Mouse (Mus musculus): ENCODE measurements around the gene Edem2.
A peak's percentile ranks its signal among the peaks of the same experiment; 100 is the strongest.
"Not testable (repeated sequence)": the region's sequence is repeated elsewhere in the genome, so short reads cannot be mapped to it uniquely, and the experiment has no call there.

Edem2 gene

DNA sequence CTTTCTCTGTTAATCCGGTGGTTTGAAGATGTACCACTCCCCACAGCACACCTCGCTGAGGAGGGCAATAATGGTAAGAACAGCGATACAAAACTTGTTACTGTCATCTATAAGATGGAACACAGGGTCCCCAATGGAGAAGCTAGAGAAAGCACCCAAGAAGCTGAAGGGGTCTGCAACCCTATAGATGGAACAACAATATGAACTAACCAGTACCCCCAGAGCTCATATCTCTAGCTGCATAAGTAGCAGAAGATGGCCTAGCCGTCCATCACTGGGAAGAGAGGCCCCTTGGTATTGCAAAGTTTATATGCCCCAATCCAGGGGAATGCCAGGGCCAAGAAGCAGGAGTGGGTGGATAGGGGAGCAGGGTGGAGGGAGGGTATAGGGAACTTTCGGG is 6.5 kb upstream of the Edem2 start, which contains the start of gene Gm17581:
TSS of gene Gm17581 (minus strand) at position 101 of the 400 bp plus-strand sequence.
- not testable (repeated sequence) for DNase-seq (ENCODE audit: low spot score)

DNA sequence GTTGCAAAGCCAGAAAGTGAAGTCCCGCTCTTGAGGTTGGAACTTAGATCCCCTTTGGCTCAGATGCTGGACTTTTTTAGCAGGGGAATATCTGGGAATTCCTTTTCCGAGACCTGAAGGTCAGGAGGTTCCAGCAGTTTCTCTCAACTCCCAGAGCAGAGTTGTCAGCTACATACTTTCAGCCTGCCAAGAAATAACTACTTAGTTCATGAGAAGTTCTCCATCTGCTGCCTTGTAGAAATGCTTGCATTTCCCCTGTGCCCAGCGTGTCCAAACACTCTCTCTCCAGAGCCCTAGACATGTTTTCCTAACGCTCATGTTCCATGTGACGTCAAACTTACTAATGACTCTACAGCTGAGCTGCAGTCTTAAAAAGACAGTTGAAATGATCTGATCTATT is 5.8 kb upstream of the Edem2 start:
- no peak for DNase-seq (ENCODE audit: low spot score)

DNA sequence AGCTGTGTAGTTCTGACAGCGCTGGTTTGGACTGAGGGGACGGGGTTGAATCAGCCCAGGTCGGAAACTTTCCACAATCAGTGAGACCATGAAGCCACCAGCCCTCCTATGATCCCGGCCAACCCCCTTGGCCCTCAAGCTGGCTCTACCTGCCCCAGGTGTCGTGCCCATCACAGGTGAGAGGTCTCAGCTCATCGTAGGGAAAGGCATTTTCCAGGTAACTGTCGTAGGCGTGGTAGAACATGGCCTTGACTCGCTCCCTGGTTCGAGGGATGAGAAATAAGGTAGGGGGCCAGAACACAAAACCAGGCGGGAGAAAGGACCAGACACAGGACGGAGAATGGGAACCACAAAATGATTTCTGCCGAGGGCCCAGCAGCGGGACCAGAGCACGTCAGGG is 533 bp downstream of the Edem2 start:
- DNase-seq (ENCODE audit: low spot score): no peak

DNA sequence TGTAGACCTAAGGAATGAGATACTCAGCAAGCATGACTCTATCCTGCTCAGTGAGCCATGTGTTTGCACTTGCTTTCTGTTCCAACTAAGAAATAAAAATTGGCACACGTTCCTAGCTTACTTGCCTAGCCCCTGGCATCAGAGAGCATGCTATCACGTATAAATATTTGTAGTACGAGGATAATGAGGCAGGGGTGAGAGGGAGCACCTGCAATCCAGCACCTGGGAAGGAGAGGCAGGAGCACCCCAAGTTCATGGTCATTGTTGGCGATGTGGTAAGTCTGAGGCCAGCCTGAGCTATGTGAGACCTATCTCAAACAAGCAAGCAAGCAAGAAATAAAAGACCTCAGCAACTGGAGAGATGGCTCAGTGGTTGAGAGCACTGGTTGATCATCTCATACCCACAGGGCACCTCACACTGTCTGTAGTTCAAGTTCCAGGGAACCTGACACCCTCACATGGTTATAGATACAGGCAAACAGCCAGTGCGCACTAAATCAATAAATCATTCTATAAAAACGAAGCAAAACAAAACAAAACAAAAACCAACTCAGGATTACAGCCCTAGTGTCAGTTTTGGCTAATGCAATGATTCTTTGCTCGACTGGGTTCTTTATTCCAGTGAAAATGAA is 1.4 kb downstream of the Edem2 start:
- no peak for DNase-seq (ENCODE audit: low spot score)

DNA sequence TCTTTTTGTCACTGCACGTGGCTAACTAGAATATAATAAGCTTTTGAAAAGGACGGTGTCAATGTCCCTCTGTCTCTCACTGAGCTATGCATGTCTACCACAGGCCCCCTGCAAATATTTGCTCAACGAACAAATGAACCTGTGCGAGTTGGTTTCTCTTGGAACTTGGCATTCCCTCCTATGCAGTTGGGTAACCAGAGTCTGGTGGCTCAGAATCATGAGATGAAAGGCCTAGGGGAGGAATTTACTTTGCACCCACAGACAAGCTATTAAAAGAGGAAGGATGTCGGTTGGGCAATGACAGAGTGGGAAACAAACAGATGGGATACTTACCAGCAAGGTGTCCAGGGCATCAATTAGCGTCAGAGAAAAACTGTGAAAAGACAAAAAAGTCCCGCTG is 3.0 kb downstream of the Edem2 start:
- no peak for DNase-seq (ENCODE audit: low spot score)

DNA sequence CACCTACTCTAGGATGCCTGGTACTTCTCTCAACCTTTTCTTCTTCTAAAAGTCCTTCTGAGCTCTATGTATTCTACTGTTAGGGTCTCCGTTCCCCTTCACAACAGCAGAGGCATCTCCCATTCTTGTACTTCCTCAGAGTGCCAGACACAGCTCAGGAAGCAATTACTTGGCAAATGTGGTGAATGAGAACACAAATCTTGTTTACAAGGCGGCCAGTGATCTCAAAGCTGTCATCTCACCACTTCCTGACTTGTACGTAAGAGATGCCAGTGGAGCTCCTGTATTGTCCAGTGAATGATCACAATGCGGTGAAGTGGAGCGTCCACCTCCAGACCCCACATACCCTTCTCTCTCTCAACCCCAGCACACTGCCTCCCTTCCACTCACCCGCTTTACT is 4.7 kb downstream of the Edem2 start:
- no peak for DNase-seq (ENCODE audit: low spot score)

DNA sequence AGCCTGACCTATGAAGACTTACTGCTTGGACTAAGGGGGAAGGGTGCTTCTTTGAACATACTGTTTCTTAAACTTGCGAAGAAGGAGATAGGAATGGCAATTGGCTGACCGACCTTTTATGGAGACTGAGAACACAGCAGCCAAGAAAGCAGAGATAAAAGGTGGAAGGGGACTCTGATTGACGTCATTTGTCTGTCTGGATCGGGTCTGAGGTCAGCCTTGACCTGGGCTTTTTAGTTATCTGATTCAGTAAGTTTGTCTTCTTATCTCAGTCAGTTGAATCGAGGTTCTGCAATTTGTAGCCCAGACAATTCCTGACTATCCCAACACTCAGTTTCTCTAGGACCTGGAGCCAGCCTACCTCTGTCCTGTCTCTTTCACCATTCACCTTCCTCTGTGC is 5.2 kb downstream of the Edem2 start:
- DNase-seq (ENCODE audit: low spot score): no peak

DNA sequence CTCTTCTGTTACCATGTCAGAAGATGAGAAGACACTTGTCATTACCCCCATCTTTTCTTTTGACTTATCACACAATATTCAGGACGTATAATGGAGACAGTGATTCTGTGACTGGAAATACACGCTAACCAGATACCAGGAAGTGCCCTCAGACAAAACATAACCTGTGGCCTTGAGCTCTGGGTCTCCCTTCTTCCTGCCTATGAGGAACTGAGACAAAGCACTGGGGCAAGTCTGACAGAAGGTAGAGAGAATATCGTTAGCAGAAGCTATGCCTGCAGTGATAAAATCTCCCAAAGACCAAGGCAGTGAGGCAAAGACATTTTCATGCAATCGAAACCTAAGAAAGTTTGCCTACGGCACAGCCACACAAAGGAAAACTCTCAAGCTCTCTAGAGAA is 8.7 kb downstream of the Edem2 start:
- no peak for DNase-seq (ENCODE audit: low spot score)

DNA sequence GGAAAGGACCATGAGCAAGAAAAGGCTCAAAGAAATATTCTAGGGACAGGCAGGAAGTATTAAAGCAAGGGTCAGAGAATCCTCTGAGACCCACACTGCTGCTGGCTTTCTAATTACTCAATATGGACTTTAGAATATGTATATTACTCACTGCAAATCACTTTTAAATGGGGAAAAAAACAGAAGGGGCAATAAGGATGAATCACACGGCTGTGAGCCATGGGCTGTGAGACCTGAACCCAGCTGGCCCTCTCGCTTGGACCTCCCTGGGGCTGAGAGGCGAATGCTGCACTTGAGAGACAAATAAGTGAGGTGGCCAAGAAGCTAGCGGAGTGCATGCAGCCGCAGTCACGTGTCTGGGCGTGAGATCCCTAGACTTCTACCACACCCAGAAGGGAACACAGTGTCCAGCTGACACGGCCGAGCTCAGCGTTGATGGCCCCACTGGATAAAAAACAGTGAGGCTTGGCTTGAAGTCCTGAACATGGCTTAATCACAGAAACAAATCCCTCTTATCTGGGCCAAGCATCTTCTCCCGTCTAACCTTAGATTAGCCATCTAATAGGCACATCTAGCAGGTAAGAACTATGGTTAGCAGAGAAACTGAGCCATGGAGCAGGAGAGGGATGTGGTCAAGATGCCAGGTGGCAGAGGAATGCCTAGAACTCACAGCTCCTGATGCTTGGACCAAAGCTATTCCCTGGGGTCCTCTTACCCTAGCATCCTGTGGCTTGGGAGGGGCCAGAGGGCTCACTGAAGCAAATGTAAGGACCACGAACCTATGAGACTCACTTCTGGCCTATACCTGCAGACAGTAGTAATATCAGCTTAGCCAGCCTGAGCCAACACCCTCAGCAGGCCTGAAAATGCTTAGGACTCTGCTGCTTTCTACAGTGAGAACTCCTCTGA is 11.9 kb downstream of the Edem2 start:
- no peak for DNase-seq (ENCODE audit: low spot score)

DNA sequence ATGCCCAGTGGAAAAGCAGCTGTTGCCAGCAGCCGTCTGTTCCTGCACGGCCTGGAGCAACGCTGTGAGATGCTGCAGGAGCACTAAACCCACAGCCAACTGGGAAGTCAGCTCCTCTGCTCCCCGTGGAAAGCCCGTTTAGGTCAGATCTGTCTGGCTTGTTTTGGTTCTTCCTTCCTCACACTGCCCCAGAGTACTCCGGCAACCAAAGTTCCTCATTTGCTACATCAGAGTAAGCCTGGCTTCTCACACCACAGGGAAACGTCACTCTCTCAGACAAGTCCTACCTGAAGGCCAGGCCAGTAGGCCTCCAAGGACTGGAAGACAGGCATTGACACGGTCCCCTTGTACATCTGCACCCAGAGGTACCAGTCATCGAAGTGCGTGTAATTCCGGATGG is 18.7 kb downstream of the Edem2 start:
- DNase-seq (ENCODE audit: low spot score): no peak

DNA sequence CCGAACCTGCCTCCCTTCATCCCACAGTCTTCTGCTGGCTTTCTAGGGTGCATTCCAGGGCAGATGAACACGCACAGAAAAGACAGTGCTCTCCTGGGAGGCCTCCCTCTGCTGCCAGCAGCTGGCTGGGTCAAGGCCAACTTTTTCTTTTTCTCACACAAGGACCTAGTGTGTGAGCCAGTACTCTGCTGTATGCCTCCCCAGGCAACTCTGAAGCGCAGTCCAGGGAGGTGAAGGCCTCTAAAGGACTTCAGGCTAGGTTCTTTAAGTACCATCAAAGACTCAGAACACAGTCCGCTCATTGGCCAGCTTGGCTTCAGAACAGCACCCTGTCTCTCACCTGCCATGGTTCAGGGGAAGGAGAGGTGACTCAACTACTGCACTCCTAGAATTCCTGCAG is 22.0 kb downstream of the Edem2 start:
- DNase-seq (ENCODE audit: low spot score): no peak

DNA sequence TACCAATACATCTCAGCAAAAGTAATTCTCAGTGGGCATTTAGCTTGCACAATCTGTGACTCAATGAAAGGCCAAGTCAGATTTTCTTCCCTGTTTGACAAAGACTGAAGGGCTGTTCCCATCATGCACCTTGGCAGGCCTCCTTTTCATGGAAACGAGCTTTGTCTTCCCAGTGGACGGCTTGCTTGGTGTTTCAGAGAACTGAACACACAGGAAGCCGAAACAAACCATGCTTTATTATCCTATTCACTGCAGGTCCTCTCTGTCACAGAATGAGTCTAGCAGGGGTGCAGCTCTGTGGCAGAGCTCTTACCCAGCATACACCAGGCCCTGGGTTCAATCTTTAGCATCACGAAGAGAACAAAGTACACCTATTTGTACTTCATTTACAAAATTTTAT is 25.6 kb downstream of the Edem2 start:
- DNase-seq (ENCODE audit: low spot score): no peak

DNA sequence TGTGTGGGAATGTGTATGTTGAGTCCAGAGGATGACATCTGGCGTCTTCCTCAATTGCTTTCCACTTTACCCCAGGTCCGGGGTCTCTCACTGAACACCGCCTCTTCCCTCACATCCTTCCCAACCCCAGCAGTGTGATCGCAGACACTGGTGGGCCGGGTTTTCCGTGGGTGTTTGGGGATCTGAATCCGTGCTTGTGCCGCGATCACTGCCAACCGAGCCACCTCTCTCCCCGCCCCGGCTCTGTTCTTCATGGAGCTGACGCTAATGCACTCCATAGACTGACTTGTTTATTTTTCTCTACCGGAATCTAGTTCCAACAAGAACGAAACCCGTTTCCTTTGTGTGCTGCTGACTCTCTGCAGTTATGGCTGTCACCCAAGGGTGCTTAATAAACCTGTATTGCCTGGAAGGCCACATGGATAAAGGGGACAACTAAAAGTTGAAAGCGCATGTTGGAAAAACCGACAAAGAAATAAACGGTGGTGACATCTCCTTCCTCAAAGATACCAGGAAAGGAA is 27.8 kb downstream of the Edem2 start:
- DNase-seq (ENCODE audit: low spot score): no peak

DNA sequence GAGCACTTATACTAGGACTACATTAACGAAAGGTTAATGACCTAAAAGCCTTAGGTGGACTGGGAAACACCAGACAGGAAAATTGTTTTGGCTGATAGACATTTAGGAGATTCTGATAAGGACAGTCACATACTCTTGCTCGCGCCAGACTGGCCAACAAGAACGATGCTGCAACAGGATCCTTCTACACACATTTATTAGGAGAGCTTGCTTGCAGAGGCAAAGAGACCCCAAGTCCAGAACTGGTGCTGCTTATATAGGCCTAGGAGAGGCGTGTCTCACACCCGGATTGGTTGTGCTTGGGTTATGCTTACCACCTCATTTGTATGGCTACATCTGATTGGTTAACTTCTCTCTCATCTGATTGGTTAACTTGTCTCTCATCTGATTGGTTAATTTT is 30.8 kb downstream of the Edem2 start:
- DNase-seq (ENCODE audit: low spot score): not testable (repeated sequence)

DNA sequence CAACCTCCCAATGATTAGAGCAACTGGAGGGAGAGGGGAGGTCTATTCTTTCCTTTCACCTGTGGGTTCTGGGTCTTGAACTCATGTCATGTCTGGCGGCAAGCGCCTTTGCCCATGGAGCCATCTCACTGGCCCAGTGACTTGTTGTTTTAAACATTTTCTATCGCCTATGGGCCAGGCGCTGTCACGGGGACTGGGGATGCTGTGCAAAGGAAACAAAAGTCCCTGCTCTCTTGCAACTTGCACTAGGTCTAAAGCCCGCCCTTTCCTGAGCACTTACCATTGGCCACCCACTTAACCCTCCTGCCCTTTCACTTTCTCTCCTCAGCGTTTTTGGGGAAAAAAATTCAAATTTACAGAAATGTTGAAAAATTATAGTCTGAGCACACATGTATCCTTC is 32.4 kb downstream of the Edem2 start:
- no peak for DNase-seq (ENCODE audit: low spot score)

DNA sequence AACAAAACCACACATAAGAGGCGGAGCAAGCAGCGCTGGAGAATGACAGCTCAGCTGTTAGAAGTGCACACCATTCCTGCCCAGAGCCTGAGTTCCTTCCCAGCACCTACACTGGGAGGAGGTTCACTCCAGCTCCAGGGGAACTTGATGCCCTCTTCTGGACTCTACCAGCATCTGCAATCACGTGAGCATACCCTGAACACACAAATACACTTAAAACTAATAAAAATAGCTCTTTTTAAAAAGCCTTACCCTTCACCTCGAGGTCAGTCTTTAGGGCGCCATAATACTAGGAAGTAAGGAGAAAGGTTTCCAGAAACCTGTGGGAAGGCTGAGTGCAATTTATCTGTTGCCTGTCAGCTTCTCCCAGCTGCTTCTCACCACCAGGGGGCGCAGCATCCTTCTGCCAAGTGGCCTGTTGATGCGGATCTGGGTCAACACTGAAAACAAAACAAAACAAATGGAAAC is 33.1 kb downstream of the Edem2 start:
- peak; percentile 74 for DNase-seq (ENCODE audit: low spot score)

DNA sequence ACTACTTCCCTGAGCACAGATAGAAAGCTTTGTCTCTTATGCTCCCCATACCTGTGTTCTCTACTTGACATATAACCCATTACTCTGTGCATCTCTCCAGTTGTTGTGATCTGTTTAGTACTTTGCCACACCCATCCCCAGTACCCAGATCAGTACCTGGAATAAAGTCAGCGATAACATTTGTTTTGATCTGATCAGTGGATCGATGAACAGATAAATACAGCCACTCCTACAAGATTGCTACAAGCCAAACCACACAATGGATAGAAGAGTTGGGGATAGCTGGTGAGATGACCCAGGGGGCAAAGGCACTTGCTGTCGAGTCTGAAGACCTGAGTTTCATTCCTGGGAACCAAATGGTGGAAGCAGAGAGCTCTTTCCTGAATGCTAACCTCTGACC is 34.0 kb downstream of the Edem2 start:
- no peak for DNase-seq (ENCODE audit: low spot score)

DNA sequence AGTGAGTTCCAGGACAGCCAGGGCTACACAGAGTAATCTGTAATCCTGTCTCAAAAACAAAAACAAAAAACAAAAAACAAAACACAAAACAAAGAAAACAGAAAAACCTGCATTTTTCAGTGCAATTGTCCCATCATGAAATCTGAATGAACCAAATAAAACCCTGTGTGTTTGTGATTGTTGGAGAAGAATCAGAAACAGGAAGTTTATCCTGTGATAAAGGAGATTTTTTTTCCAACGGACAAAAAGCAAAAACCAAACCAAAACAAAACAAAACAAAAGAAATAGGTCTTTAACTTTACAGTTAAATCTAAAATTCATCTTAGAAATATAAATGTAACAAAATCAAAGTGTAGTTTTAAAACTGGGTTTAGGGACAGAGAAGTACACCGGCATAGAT is 34.7 kb downstream of the Edem2 start:
- no peak for DNase-seq (ENCODE audit: low spot score)

DNA sequence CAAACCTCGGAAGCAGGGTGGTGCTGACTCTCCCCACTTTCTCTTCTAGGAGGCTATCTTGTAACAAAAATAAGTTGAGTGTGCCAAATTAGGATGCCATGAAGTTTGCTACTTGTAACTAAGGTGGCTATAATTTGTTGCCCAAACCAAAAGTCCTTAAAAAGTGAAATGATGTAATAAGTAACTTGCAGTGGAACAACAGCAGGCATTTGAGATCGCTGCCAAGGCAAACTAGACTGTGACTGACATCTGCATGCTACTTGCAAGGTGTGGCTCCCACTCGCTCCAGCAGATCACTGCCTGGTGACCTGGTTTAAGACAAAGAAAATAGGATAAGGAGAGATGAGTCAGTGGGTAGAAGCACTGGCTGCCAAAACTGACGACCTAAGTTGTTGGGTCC is 36.1 kb downstream of the Edem2 start:
- DNase-seq (ENCODE audit: low spot score): no peak

DNA sequence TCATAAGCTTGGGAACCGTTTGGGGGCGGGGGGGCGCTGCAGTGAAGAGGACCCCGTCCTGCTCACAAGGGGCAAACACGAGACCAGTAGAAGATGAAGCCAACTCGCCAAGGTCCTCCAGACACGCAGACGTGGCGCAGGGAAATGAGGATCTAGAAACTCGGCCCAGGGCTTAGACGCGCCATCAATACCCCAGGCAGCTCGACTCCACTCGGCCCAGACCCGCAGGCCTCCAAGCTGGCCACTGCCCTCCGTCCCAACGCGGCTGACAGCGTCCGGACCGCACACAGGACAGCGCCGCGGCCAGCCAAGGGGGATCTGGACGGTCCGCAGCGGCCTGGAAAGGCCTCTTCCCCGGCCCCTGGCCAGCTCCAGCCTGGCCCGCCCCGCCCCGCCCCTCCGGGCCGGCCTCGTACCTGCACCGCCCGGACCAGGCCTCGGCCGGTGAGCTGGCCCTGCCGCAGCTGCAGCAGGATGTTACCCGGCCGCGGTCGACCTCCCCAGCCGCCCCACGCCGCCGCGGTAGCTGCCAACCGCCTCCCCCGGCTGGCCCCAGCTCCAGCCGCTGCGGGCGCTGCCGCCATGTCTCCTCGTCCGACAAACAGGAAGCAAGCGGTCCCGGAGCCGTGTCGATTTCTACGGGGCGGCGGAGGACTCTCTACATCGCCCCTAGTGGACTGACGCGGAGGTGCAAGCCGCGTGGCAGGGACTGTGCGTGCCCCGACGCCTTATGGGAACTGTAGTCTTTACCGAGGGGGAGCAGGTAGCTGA is 37.4 kb downstream of the Edem2 start, which contains the start of gene Trpc4ap:
TSS of gene Trpc4ap (minus strand) at position 662 of the 771 bp plus-strand sequence.
- DNase-seq (ENCODE audit: low spot score): peak; percentile 97

DNA sequence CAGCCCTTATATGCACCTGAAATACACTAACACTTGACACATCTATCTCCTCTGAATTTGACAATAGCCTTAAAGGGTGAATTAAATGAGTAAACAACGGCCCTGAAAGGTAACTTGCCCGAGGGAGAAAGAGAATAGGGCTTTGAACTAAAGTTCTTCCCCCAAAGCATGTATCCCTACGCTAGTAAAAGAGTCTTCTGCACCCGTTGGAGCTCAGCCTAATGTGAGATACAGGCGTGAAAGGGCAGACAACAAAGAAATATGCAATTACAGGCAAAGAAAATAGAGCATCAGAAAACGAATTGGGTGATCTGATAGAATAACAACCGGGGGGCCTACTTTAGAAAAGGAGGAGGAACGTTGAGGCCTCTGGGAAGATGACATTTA is 37.9 kb downstream of the Edem2 start:
- DNase-seq (ENCODE audit: low spot score): no peak

DNA sequence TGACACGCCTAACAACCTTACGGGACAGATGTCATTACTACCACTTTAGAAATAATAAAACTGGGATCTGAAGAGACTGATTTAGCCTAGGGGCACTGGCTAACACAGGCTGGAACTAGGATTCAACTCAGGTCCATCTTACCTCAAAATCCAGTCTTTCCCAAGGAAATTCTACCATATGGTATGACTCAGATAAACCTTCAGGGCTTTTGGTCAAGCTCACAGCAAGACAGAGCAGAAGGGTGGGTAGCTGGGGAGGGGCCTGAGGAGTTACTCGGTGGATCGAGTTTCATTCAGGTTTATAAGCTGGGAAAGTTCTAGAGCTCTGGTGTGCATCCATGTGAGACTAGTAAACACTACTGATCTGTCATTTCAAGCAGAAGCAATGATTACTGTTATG is 40.1 kb downstream of the Edem2 start:
- DNase-seq (ENCODE audit: low spot score): no peak
